Mouse (Mus musculus) c-Kit-positive CD71-negative TER-119-negative erythroid progenitor cells, embryonic 14.5 days (primary cell): ENCODE measurements around the gene Dnal1.

Experiments used
- DNase-seq: peaks from one replicate; pipeline ENCODE4 v3.0.0-alpha.2; 2013; ENCODE audit warnings: low read depth

Dnal1 gene

GRCm38 (mm10) chr12:84128576-84128975, 14.4 kb downstream of the Dnal1 start:
- no peak for DNase-seq

- no peak for DNase-seq
Observed at GRCm38 (mm10) chr12:84129931-84130330, 15.8 kb downstream of the Dnal1 start.

GRCm38 (mm10) chr12:84132265-84132664, 18.1 kb downstream of the Dnal1 start:
- DNase-seq = no peak

GRCm38 (mm10) chr12:84137131-84137530, 23.0 kb downstream of the Dnal1 start:
- no peak for DNase-seq

- no peak for DNase-seq
Observed at GRCm38 (mm10) chr12:84140135-84140534, 26.0 kb downstream of the Dnal1 start.

GRCm38 (mm10) chr12:84141271-84141670, 27.1 kb downstream of the Dnal1 start:
- no peak for DNase-seq

GRCm38 (mm10) chr12:84142281-84143050, 28.3 kb downstream of the Dnal1 start:
- DNase-seq = no peak

- peak; percentile 62 for DNase-seq
Observed at GRCm38 (mm10) chr12:84147954-84148621, 33.9 kb downstream of the Dnal1 start, which contains the start of gene Pnma1. Pnma1 (minus strand) TSS chr12:84148489.

GRCm38 (mm10) chr12:84148622-84149012, 34.5 kb downstream of the Dnal1 start:
- no peak for DNase-seq

GRCm38 (mm10) chr12:84149971-84150370, 35.8 kb downstream of the Dnal1 start:
- DNase-seq = no peak

GRCm38 (mm10) chr12:84150976-84151375, 36.8 kb downstream of the Dnal1 start:
- DNase-seq = peak; percentile 68

GRCm38 (mm10) chr12:84151911-84152310, 37.7 kb downstream of the Dnal1 start:
- DNase-seq = no peak

GRCm38 (mm10) chr12:84152352-84153190, 38.4 kb downstream of the Dnal1 start:
- DNase-seq = no peak

- DNase-seq = no peak
Observed at GRCm38 (mm10) chr12:84153414-84153813, 39.2 kb downstream of the Dnal1 start.

- no peak for DNase-seq
Observed at GRCm38 (mm10) chr12:84154786-84155522, 40.8 kb downstream of the Dnal1 start.

GRCm38 (mm10) chr12:84155523-84155871, 41.3 kb downstream of the Dnal1 start:
- no peak for DNase-seq

- DNase-seq = no peak
Observed at GRCm38 (mm10) chr12:84156210-84156609, 42.0 kb downstream of the Dnal1 start.

GRCm38 (mm10) chr12:84158156-84158555, 44.0 kb downstream of the Dnal1 start:
- no peak for DNase-seq

GRCm38 (mm10) chr12:84160491-84160890, 46.3 kb downstream of the Dnal1 start:
- no peak for DNase-seq

GRCm38 (mm10) chr12:84161116-84161515, 47.0 kb downstream of the Dnal1 start:
- DNase-seq = no peak

- DNase-seq = no peak
Observed at GRCm38 (mm10) chr12:84161616-84162433, 47.7 kb downstream of the Dnal1 start.
